Mouse (Mus musculus): ENCODE results near the gene Sptbn4. TPM values are rescaled to one million over a fixed set of nuclear protein-coding genes. Genes with fewer than 3 reads are reported as not detected.
A peak's percentile ranks its signal among the peaks of the same experiment; 100 is the strongest.

The Sptbn4 gene
- polyA plus RNA-seq, 1 experiment: 0.09 TPM

DNA sequence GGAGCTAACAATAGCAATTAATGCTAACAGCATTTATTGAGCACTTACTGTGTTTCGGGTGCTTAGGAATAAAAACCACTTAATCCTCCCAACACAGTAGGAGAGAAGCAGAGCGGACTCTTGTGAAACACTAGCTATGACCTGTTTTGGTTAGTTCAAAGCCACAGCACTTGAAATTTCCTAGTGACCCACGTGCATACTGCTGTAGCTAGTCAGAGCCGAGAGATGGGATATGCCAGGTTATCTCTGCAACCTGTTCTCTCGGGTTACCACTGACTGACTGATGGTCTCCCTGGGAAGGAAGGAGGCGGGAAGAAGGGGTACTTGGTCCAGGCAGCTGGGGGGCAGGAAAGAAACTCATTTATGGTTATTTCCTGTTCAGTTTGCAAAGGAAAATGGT lies 13.0 kb upstream of the Sptbn4 start:
- TF ChIP-seq CTCF (conservative IDR thresholded peaks at IDR 0.05; ENCODE audit: insufficient read depth, insufficient read length, low read depth, low read length) (no peak), POLR2A (IDR thresholded peaks at IDR 0.05; ENCODE audit: low read depth, low read length) (no peak)
- no peaks in the 10 kb centered on the region for H3K36me3 ChIP-seq (ENCODE audit: control insufficient read depth, insufficient read depth, low read length)
- no peak for DNase-seq
- H3K4me1 ChIP-seq (ENCODE audit: control insufficient read depth, insufficient read depth, low read length): no peaks in the 10 kb centered on the region
- WGBS: 71% methylated on average over 6 of the region's 6 CpGs
- no peak overlapping the region for H3K4me3 ChIP-seq (ENCODE audit: insufficient read depth, low read depth, low read length)
- no peak overlapping the region for H3K27ac ChIP-seq (ENCODE audit: insufficient read depth, low read depth, low read length)
- H3K27me3 ChIP-seq (replicated peaks; ENCODE audit: control insufficient read depth, insufficient read depth, low read length): no peaks in the 10 kb centered on the region

DNA sequence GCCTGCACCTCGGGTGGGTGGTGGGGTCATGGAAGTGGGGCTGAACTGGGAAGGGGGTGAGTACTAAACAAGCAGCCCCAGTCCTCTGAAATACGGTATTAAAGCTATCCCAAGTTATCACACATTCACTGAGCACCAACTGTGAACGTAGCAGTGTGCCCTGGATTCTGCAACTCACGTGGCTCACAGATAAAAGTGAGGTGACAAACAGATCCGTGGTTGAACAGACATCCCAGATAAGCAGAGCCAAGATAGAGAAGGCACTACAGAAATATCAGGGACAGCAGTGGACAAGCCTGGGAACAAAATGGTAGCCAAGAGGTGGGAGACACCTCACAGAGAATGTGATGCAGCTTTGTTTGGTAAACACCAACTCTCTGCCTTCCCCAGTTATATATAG lies 12.2 kb upstream of the Sptbn4 start:
- Histone ChIP-seq H3K4me3 (ENCODE audit: insufficient read depth, low read depth, low read length) (no peak overlapping the region), H3K27me3 (replicated peaks; ENCODE audit: control insufficient read depth, insufficient read depth, low read length) (no peaks in the 10 kb centered on the region), H3K27ac (ENCODE audit: insufficient read depth, low read depth, low read length) (no peak overlapping the region), H3K36me3 (ENCODE audit: control insufficient read depth, insufficient read depth, low read length) (no peaks in the 10 kb centered on the region), H3K4me1 (ENCODE audit: control insufficient read depth, insufficient read depth, low read length) (no peaks in the 10 kb centered on the region)
- no peak for DNase-seq
- TF ChIP-seq CTCF (conservative IDR thresholded peaks at IDR 0.05; ENCODE audit: insufficient read depth, insufficient read length, low read depth, low read length): no peak
- WGBS: 94% methylated on average over 5 of the region's 5 CpGs

GRCm38 (mm10) chr7:27458614-27459013 lies 11.1 kb upstream of the Sptbn4 start:
- Histone ChIP-seq H3K4me3 (ENCODE audit: insufficient read depth, low read depth, low read length) (no peak overlapping the region), H3K36me3 (ENCODE audit: control insufficient read depth, insufficient read depth, low read length) (no peaks in the 10 kb centered on the region), H3K27me3 (replicated peaks; ENCODE audit: control insufficient read depth, insufficient read depth, low read length) (no peaks in the 10 kb centered on the region), H3K27ac (ENCODE audit: insufficient read depth, low read depth, low read length) (no peak overlapping the region), H3K4me1 (ENCODE audit: control insufficient read depth, insufficient read depth, low read length) (no peaks in the 10 kb centered on the region)
- TF ChIP-seq CTCF (conservative IDR thresholded peaks at IDR 0.05; ENCODE audit: insufficient read depth, insufficient read length, low read depth, low read length): no peak
- TF ChIP-seq POLR2A (IDR thresholded peaks at IDR 0.05; ENCODE audit: low read depth, low read length): no peak
- WGBS: 87% methylated on average over 4 of the region's 4 CpGs
- no peak for DNase-seq

DNA sequence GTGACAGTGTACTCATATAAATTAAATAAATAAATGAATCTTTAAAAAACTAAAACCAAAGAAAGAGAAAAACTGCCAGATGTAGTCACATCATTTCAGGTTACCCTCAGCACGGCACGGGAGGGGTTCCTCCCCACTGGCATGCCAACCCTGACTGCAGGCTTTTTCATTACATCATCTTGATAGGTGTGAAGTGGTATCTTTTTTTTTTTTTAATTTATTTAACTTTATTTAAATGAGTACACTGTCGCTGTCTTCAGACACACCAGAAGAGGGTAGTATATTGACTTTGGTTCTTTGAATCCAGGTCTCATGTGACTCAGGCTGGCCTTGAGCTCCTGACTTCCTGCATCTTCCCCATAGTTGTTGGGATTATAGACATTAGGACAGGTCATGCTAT lies 7.8 kb upstream of the Sptbn4 start:
- TF ChIP-seq POLR2A (IDR thresholded peaks at IDR 0.05; ENCODE audit: low read depth, low read length) (no peak), CTCF (conservative IDR thresholded peaks at IDR 0.05; ENCODE audit: insufficient read depth, insufficient read length, low read depth, low read length) (no peak)
- DNase-seq: no peak
- Histone ChIP-seq H3K27me3 (replicated peaks; ENCODE audit: control insufficient read depth, insufficient read depth, low read length) (no peaks in the 10 kb centered on the region), H3K4me1 (ENCODE audit: control insufficient read depth, insufficient read depth, low read length) (no peaks in the 10 kb centered on the region), H3K27ac (ENCODE audit: insufficient read depth, low read depth, low read length) (no peak overlapping the region), H3K4me3 (ENCODE audit: insufficient read depth, low read depth, low read length) (no peak overlapping the region), H3K36me3 (ENCODE audit: control insufficient read depth, insufficient read depth, low read length) (no peaks in the 10 kb centered on the region)
- WGBS: 97% methylated on average over 3 of the region's 3 CpGs

GRCm38 (mm10) chr7:27454461-27455121 lies 7.1 kb upstream of the Sptbn4 start:
- peak; percentile 50 for DNase-seq
- 67% methylated on average over 10 of the region's 10 CpGs for WGBS
- Histone ChIP-seq H3K27me3 (replicated peaks; ENCODE audit: control insufficient read depth, insufficient read depth, low read length) (no peaks in the 10 kb centered on the region), H3K36me3 (ENCODE audit: control insufficient read depth, insufficient read depth, low read length) (no peaks in the 10 kb centered on the region), H3K4me1 (ENCODE audit: control insufficient read depth, insufficient read depth, low read length) (no peaks in the 10 kb centered on the region), H3K27ac (ENCODE audit: insufficient read depth, low read depth, low read length) (no peak overlapping the region), H3K4me3 (ENCODE audit: insufficient read depth, low read depth, low read length) (no peak overlapping the region)
- TF ChIP-seq POLR2A (IDR thresholded peaks at IDR 0.05; ENCODE audit: low read depth, low read length) (no peak), CTCF (conservative IDR thresholded peaks at IDR 0.05; ENCODE audit: insufficient read depth, insufficient read length, low read depth, low read length) (no peak)

- WGBS: 57% methylated on average over 13 of the region's 13 CpGs
- no peaks in the 10 kb centered on the region for H3K27me3 ChIP-seq (replicated peaks; ENCODE audit: control insufficient read depth, insufficient read depth, low read length)
- H3K4me3 ChIP-seq (ENCODE audit: insufficient read depth, low read depth, low read length): no peak overlapping the region
- H3K4me1 ChIP-seq (ENCODE audit: control insufficient read depth, insufficient read depth, low read length): no peaks in the 10 kb centered on the region; the same call in 1 of the 2 replicates
- TF ChIP-seq CTCF (conservative IDR thresholded peaks at IDR 0.05; ENCODE audit: insufficient read depth, insufficient read length, low read depth, low read length) (no peak), POLR2A (IDR thresholded peaks at IDR 0.05; ENCODE audit: low read depth, low read length) (no peak)
- no peak overlapping the region for H3K27ac ChIP-seq (ENCODE audit: insufficient read depth, low read depth, low read length)
- peak; percentile 60 for DNase-seq
- H3K36me3 ChIP-seq (ENCODE audit: control insufficient read depth, insufficient read depth, low read length): no peaks in the 10 kb centered on the region
Measured at GRCm38 (mm10) chr7:27452206-27452770, 4.8 kb upstream of the Sptbn4 start.

DNA sequence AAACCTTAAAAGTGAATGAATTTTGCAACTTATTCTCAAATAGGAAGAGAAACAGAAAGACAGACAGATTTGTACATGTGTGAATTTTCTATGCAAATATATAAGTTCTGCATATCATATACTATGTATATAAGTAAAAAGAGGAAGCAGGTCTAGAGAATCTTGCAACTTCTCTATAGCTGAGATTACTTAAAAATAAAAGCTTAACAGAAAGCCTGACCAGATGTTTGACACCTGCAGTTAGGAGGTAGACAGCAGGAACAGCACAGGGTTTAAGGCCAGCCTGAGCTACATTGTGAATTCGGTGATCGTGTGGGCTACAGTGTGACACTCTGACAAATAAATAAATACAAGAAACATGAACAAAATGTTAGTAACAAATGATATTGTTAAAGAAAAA lies 3.9 kb upstream of the Sptbn4 start:
- no peaks in the 10 kb centered on the region for H3K27me3 ChIP-seq (replicated peaks; ENCODE audit: control insufficient read depth, insufficient read depth, low read length)
- H3K36me3 ChIP-seq (ENCODE audit: control insufficient read depth, insufficient read depth, low read length): no peaks in the 10 kb centered on the region
- no peak for DNase-seq
- TF ChIP-seq POLR2A (IDR thresholded peaks at IDR 0.05; ENCODE audit: low read depth, low read length) (no peak), CTCF (conservative IDR thresholded peaks at IDR 0.05; ENCODE audit: insufficient read depth, insufficient read length, low read depth, low read length) (no peak)
- H3K4me1 ChIP-seq (ENCODE audit: control insufficient read depth, insufficient read depth, low read length): no peaks in the 10 kb centered on the region; the same call in 1 of the 2 replicates
- no peak overlapping the region for H3K4me3 ChIP-seq (ENCODE audit: insufficient read depth, low read depth, low read length)
- WGBS: 98% methylated on average over 2 of the region's 2 CpGs
- no peak overlapping the region for H3K27ac ChIP-seq (ENCODE audit: insufficient read depth, low read depth, low read length)
